Mouse (Mus musculus): ENCODE measurements around the gene Ppp1r15b.

GRCm38 (mm10) chr1:133150556-133150955, 19.6 kb downstream of the Ppp1r15b start:
- TF ChIP-seq CTCF (IDR thresholded peaks at IDR 0.05; ENCODE audit: low read depth): no peak
- TF ChIP-seq EP300 (IDR thresholded peaks at IDR 0.05; ENCODE audit: low read depth): no peak

All from liver, embryonic 14.5 days (tissue).